Mouse (Mus musculus): ENCODE results near the gene Rps13.
A peak's percentile ranks its signal among the peaks of the same experiment; 100 is the strongest.

The Rps13 gene

GRCm38 (mm10) chr7:116333713-116334668 is at the start of gene Rps13:
TSS of gene Rps13 (minus strand) at chr7:116334195.
- DNase-seq (ENCODE audit: low read depth, low spot score): peak; percentile 98

- peak; percentile 16 for DNase-seq (ENCODE audit: low read depth, low spot score)
Measured at GRCm38 (mm10) chr7:116379181-116379580, 45.2 kb upstream of the Rps13 start.

- DNase-seq (ENCODE audit: low read depth, low spot score): no peak
Measured at GRCm38 (mm10) chr7:116374284-116374683, 40.3 kb upstream of the Rps13 start.

- DNase-seq (ENCODE audit: low read depth, low spot score): peak; percentile 82
Measured at GRCm38 (mm10) chr7:116336226-116336625, 2.2 kb upstream of the Rps13 start.

- no peak for DNase-seq (ENCODE audit: low read depth, low spot score)
Measured at GRCm38 (mm10) chr7:116335133-116335532, 1.1 kb upstream of the Rps13 start.

GRCm38 (mm10) chr7:116334669-116335038 is 659 bp upstream of the Rps13 start:
- no peak for DNase-seq (ENCODE audit: low read depth, low spot score)

- DNase-seq (ENCODE audit: low read depth, low spot score): no peak
Measured at GRCm38 (mm10) chr7:116331246-116331645, 2.7 kb downstream of the Rps13 start.

GRCm38 (mm10) chr7:116329858-116330257 is 4.1 kb downstream of the Rps13 start:
- no peak for DNase-seq (ENCODE audit: low read depth, low spot score)

GRCm38 (mm10) chr7:116328777-116329176 is 5.2 kb downstream of the Rps13 start:
- DNase-seq (ENCODE audit: low read depth, low spot score): peak; percentile 14

GRCm38 (mm10) chr7:116327901-116328300 is 6.1 kb downstream of the Rps13 start:
- peak; percentile 85 for DNase-seq (ENCODE audit: low read depth, low spot score)

GRCm38 (mm10) chr7:116323331-116323964 is 10.5 kb downstream of the Rps13 start:
- DNase-seq (ENCODE audit: low read depth, low spot score): peak; percentile 74

- peak; percentile 56 for DNase-seq (ENCODE audit: low read depth, low spot score)
Measured at GRCm38 (mm10) chr7:116309456-116309855, 24.5 kb downstream of the Rps13 start.

GRCm38 (mm10) chr7:116308632-116308991 is 25.4 kb downstream of the Rps13 start:
- peak; percentile 45 for DNase-seq (ENCODE audit: low read depth, low spot score)

- DNase-seq (ENCODE audit: low read depth, low spot score): peak; percentile 77
Measured at GRCm38 (mm10) chr7:116307871-116308631, 25.9 kb downstream of the Rps13 start, which contains the start of gene Plekha7. TSS of gene Plekha7 (minus strand) at chr7:116308376.

GRCm38 (mm10) chr7:116307099-116307870 is 26.7 kb downstream of the Rps13 start:
- peak; percentile 47 for DNase-seq (ENCODE audit: low read depth, low spot score)

GRCm38 (mm10) chr7:116306601-116307000 is 27.4 kb downstream of the Rps13 start:
- DNase-seq (ENCODE audit: low read depth, low spot score): peak; percentile 21

- DNase-seq (ENCODE audit: low read depth, low spot score): no peak
Measured at GRCm38 (mm10) chr7:116301661-116302311, 32.2 kb downstream of the Rps13 start.

GRCm38 (mm10) chr7:116301144-116301543 is 32.9 kb downstream of the Rps13 start:
- DNase-seq (ENCODE audit: low read depth, low spot score): no peak

- DNase-seq (ENCODE audit: low read depth, low spot score): no peak
Measured at GRCm38 (mm10) chr7:116298851-116299250, 35.1 kb downstream of the Rps13 start.

GRCm38 (mm10) chr7:116298389-116298788 is 35.6 kb downstream of the Rps13 start:
- DNase-seq (ENCODE audit: low read depth, low spot score): no peak

GRCm38 (mm10) chr7:116294961-116295360 is 39.0 kb downstream of the Rps13 start:
- DNase-seq (ENCODE audit: low read depth, low spot score): no peak

All from CD4-positive, CD25-positive, alpha-beta regulatory T cell, adult 2 months (primary cell).